ENCODE assay signal across 9 mouse cellular contexts in genomic region chr5:122988021-122988751, GRCm38 (mm10). TPM values are rescaled to one million over a fixed set of nuclear protein-coding genes. Genes with fewer than 3 reads are reported as not detected.
A peak's percentile ranks its signal among the peaks of the same experiment; 100 is the strongest.
DNase-seq lines count a peak whose midpoint lies in the region; ATAC-seq and TF ChIP-seq lines count a peak whose summit lies in the region.
"Had no signal": no experiment of that assay in that cellular context is flagged by ENCODE, and none has a peak within 500 bp of the region (broad histone marks: within the 10 kb centered on the region; RNA-seq: fewer than 3 reads in every experiment).

No protein-coding gene starts in this region.

- WGBS in liver, embryonic 12.5 days (ENCODE audit: insufficient replicate concordance): under 1% methylated on average over 41 of the region's 41 CpGs
- 0% methylated on average over 40 of the region's 41 CpGs for WGBS in midbrain, postnatal 0 days
- 0% methylated on average over 39 of the region's 41 CpGs for WGBS in stomach, postnatal 0 days

- peak overlapping the region; percentile 96 for H3K4me2 ChIP-seq in liver, embryonic 12.5 days
- peak overlapping the region; percentile 96 for H3K4me2 ChIP-seq in midbrain, postnatal 0 days (ENCODE audit: low read depth, low read length, poor library complexity, severe bottlenecking)
- peak overlapping the region; percentile 93 for H3K4me2 ChIP-seq in stomach, postnatal 0 days (replicated peaks; ENCODE audit: low read depth)

- ATAC-seq in liver, embryonic 12.5 days: no peak
- no peak for ATAC-seq in midbrain, postnatal 0 days (ENCODE audit: low FRiP score)
- peak; percentile 16; the same call in 1 of the 2 replicates for ATAC-seq in stomach, postnatal 0 days (ENCODE audit: low FRiP score, low TSS enrichment)

- H3K36me3 ChIP-seq in liver, embryonic 12.5 days: 0 out of 2 replicates have a peak, but pooled peaks cover 2% of the 10 kb centered on the region
- H3K36me3 ChIP-seq in midbrain, postnatal 0 days (ENCODE audit: insufficient read depth, low read length): no peaks in the 10 kb centered on the region
- no peaks in the 10 kb centered on the region for H3K36me3 ChIP-seq in stomach, postnatal 0 days (ENCODE audit: control insufficient read depth, insufficient read depth, low read length)

- peaks cover 38% of the 10 kb centered on the region for H3K27me3 ChIP-seq in liver, embryonic 12.5 days (replicated peaks)
- no peaks in the 10 kb centered on the region; the same call in 1 of the 2 replicates for H3K27me3 ChIP-seq in midbrain, postnatal 0 days (ENCODE audit: insufficient read depth, low read length)
- H3K27me3 ChIP-seq in stomach, postnatal 0 days (ENCODE audit: control insufficient read depth, insufficient read depth, low read length): no peaks in the 10 kb centered on the region

- peak; percentile 52 for DNase-seq in layer of hippocampus, adult 11-12 months (ENCODE audit: low spot score)
- DNase-seq in layer of hippocampus, adult 9-11 months: no peak
- peak; percentile 61 for DNase-seq in cerebellum, adult 8-10 months
- peak; percentile 44 to 55 for DNase-seq in gastrocnemius, postnatal 4 days (ENCODE audit: low spot score in 2 of 2)
- peak; percentile 25 for DNase-seq in kidney, adult 11 months
- DNase-seq in midbrain, postnatal 0 days (ENCODE audit: low spot score): peak; percentile 51
- DNase-seq in stomach, postnatal 0 days (ENCODE audit: low spot score): peak; percentile 67

- H3K9me3 ChIP-seq in liver, embryonic 12.5 days (replicated peaks): no peaks in the 10 kb centered on the region
- H3K9me3 ChIP-seq in midbrain, postnatal 0 days (ENCODE audit: low read length): no peaks in the 10 kb centered on the region
- no peaks in the 10 kb centered on the region for H3K9me3 ChIP-seq in stomach, postnatal 0 days (ENCODE audit: control insufficient read depth, low read length)

- H3K9ac ChIP-seq in liver, embryonic 12.5 days: peak overlapping the region; percentile 76
- H3K9ac ChIP-seq in midbrain, postnatal 0 days (replicated peaks; ENCODE audit: low read length, poor library complexity, severe bottlenecking): peak overlapping the region; percentile 65
- peak overlapping the region; percentile 63 for H3K9ac ChIP-seq in stomach, postnatal 0 days (ENCODE audit: low read length)

- TF ChIP-seq CTCF in midbrain, postnatal 0 days (IDR thresholded peaks at IDR 0.05): 0 out of 2 replicates have a peak, but pooled peaks have one; percentile 2
- no peak for TF ChIP-seq CTCF in stomach, postnatal 0 days (IDR thresholded peaks at IDR 0.05; ENCODE audit: low read depth)

- no peak for TF ChIP-seq EP300 in stomach, postnatal 0 days (optimal IDR thresholded peaks at IDR 0.05)

- peaks cover 45% of the 10 kb centered on the region for H3K4me1 ChIP-seq in liver, embryonic 12.5 days
- H3K4me1 ChIP-seq in midbrain, postnatal 0 days (ENCODE audit: insufficient read depth, low read length): peaks cover 7% of the 10 kb centered on the region; the same call in 1 of the 2 replicates
- peaks cover 4% of the 10 kb centered on the region; the same call in 1 of the 2 replicates for H3K4me1 ChIP-seq in stomach, postnatal 0 days (replicated peaks; ENCODE audit: control insufficient read depth, insufficient read depth)

- H3K27ac ChIP-seq in liver, embryonic 12.5 days: 0 out of 2 replicates have a peak overlapping the region, but pooled peaks have one; percentile 26
- H3K27ac ChIP-seq in midbrain, postnatal 0 days (ENCODE audit: low read depth, low read length): 0 out of 2 replicates have a peak overlapping the region, but pooled peaks have one; percentile 68
- peak overlapping the region; percentile 56 for H3K27ac ChIP-seq in stomach, postnatal 0 days (replicated peaks)

- H3K4me3 ChIP-seq in liver, embryonic 12.5 days: peak overlapping the region; percentile 73
- H3K4me3 ChIP-seq in midbrain, postnatal 0 days (ENCODE audit: low read depth, low read length): peak overlapping the region; percentile 67
- H3K4me3 ChIP-seq in stomach, postnatal 0 days (ENCODE audit: low read depth, low read length): peak overlapping the region; percentile 65

RNA-seq across cellular contexts. Expression of gene Kdm2b, which starts 1.4 kb away (rescaled TPM):
- 10 to 100 TPM; 26.0 to 31.7 TPM for total RNA-seq in gastrocnemius, postnatal 4 days (2021)
- 28.9 and 30.6 TPM in 2 replicates for polyA plus RNA-seq in liver, embryonic 12.5 days (2016; fragmentation: Nextera tagmentation; extraction: Ambion mirVana)
- 107 and 110 TPM in 2 replicates for total RNA-seq in midbrain, postnatal 0 days (2014; rRNA removed)
- polyA plus RNA-seq in midbrain, postnatal 0 days (2015; fragmentation: Nextera tagmentation; extraction: Ambion mirVana): 78.6 and 78.8 TPM in 2 replicates
- polyA plus RNA-seq in stomach, postnatal 0 days (2015; fragmentation: Nextera tagmentation; extraction: Ambion mirVana): 15.3 and 15.5 TPM in 2 replicates

RNA-seq across cellular contexts. Expression of gene Orai1, which starts 26.7 kb away (rescaled TPM):
- 10 to 100 TPM; 46.2 to 53.8 TPM for total RNA-seq in gastrocnemius, postnatal 4 days (2021)
- polyA plus RNA-seq in liver, embryonic 12.5 days (2016; fragmentation: Nextera tagmentation; extraction: Ambion mirVana): 11.6 and 11.9 TPM in 2 replicates
- total RNA-seq in midbrain, postnatal 0 days (2014; rRNA removed): 16.3 and 24.0 TPM in 2 replicates
- 13.5 and 14.8 TPM in 2 replicates for polyA plus RNA-seq in midbrain, postnatal 0 days (2015; fragmentation: Nextera tagmentation; extraction: Ambion mirVana)
- 29.6 TPM in 2 replicates for polyA plus RNA-seq in stomach, postnatal 0 days (2015; fragmentation: Nextera tagmentation; extraction: Ambion mirVana)

RNA-seq across cellular contexts. Expression of gene Morn3, which starts 58.6 kb away (rescaled TPM):
- total RNA-seq in gastrocnemius, postnatal 4 days (2021): not detected
- not detected in 2 replicates for polyA plus RNA-seq in liver, embryonic 12.5 days (2016; fragmentation: Nextera tagmentation; extraction: Ambion mirVana)
- not detected in 2 replicates for total RNA-seq in midbrain, postnatal 0 days (2014; rRNA removed)
- 1.1 and 1.3 TPM in 2 replicates for polyA plus RNA-seq in midbrain, postnatal 0 days (2015; fragmentation: Nextera tagmentation; extraction: Ambion mirVana)
- 0.41 TPM in 1 of 2 replicates, not detected in the other for polyA plus RNA-seq in stomach, postnatal 0 days (2015; fragmentation: Nextera tagmentation; extraction: Ambion mirVana)
- total RNA-seq: neutrophil, adult 5-6 weeks had no signal
